Mouse (Mus musculus): ENCODE measurements around the gene Lyg2.

DNA sequence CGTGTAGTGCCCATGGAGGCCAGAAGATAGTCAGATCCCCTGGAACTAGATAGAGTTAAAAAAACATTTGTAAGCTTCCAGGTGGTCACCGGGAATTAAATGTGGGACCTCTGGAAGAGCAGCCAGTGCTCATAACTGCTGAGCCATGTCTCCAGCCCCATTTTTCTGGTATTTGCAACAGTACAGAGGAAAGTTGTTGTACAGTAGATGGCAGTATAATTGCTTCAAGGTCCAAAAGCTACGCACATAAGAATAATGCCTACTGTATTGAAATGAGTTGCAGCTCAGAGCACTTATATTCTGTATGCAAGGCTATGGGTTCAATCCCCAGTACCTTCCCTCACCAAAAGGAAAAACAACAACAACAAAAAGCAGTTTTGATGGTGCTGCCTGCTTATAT, 24.9 kb downstream of the Lyg2 start:
- TF ChIP-seq POLR2A (IDR thresholded peaks at IDR 0.05; ENCODE audit: control insufficient read depth, low read depth, low read length) (no peak), CTCF (IDR thresholded peaks at IDR 0.05; ENCODE audit: control insufficient read depth, insufficient read depth, insufficient replicate concordance, low read depth, low read length) (no peak)

All from testis, adult 2 months (tissue).